Mouse (Mus musculus): ENCODE data around the gene Pmel. TPM values are rescaled to one million over a fixed set of nuclear protein-coding genes. Genes with fewer than 3 reads are reported as not detected.
A peak's percentile ranks its signal among the peaks of the same experiment; 100 is the strongest.

Gene Pmel
- total RNA-seq (2021) = under 1 TPM; 0.25 to 0.35 TPM

DNA sequence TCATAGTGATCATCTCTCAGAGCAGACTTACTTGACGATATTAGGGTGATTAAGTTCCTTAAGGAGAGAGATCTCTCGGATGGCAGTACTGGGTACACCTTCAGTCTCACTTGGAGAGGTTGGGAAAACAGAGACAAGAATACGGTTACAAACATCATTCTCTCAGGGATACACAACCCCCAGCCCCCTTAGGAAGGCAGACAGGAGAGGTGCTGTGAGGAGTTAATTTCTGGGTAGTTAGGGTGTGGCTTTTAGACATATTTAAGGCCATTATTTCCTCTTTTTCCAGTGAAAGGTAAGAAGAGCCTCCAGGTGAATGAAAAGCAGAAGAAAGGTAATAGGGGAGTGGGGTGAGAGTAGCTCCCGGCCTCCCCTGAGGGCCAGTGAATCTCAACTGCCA lies at the start of gene Pmel:
Pmel (plus strand) TSS at position 301 of the 400 bp plus-strand sequence.
- no peak for DNase-seq

- no peak for DNase-seq
These were observed 48.7 kb upstream of the Pmel start for GRCm38 (mm10) chr10:128655254-128655653.

GRCm38 (mm10) chr10:128656731-128657130 lies 47.3 kb upstream of the Pmel start:
- DNase-seq = no peak

DNA sequence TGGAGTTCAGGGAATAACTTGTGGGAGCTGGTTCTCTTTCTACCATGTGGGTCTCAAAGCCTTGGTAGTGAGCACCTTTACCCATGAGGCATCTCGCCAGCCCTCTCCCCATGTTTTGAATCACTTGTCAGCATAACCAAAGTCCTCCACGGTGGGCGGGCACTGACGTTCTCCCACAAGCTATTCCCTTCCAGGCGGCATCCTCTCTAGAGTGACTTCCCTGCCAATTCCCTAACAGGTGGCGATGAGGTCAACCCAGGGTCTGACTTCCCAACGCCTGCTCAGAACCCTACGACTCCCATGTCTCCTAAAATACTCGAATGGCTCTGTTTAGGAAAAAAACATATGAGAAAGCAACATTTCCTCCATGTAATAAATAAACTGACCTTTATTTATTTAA lies 46.2 kb upstream of the Pmel start:
- DNase-seq = no peak

- no peak for DNase-seq
These were observed 44.5 kb upstream of the Pmel start for GRCm38 (mm10) chr10:128659490-128659889.

DNA sequence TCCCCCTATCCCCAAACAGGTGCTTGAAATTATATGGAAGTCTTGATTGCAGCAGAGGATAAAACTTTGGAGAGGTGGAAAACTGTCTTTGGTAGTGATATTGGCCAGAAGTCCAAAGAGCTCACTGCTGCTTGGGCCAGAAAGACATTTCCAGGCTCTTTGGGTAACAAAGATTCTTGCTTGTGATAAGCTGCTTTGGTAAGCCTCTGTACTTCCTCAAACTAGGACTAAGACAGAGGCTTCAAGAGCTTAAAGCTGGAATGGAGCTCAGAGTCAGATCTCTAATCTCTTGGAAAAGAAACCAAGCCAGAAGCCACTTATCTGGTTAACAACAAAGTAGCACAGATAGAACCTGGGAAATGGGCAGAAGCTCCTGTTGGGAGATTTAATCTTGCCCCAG lies 41.5 kb upstream of the Pmel start:
- DNase-seq = no peak

DNA sequence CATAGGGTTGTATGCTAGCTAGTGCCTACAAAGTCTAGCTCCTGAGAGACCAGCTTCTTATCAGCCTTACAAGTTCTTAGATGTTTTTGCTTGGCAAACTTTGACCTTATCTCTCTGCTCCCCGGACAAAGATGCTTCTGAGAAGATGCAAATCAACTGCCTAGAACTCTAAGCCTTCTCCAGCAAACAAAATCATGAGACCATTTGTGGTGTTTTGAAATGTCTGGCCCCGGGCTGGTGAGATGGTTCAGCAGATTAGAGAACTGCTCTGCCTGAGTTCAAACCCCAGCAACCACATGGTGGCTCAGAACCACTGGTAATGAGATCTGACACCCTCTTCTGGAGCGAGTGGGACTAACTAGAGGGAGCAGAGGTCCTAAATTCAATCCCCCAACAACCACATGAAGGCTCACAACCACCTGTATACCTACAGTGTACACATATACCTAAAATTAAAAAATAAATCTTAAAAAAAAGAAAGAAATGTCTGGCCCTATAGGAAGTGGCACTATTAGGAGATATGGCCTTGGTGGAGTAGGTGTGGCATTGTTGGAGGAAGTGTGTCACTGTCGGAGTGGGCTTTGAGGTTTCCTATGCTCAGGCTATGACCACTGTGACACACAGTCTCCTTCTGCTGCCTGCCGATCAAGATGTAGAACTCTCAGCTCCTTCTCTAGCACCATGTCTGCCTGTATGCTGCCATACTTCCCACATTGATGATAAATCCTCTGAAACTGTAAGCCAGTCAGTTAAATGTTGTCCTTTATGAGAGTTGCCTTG lies 40.4 kb upstream of the Pmel start:
- no peak for DNase-seq

GRCm38 (mm10) chr10:128664808-128665207 lies 39.2 kb upstream of the Pmel start:
- no peak for DNase-seq

- DNase-seq = no peak
These were observed 38.7 kb upstream of the Pmel start for GRCm38 (mm10) chr10:128665307-128665706.

GRCm38 (mm10) chr10:128665806-128666205 lies 38.2 kb upstream of the Pmel start:
- DNase-seq = no peak

DNA sequence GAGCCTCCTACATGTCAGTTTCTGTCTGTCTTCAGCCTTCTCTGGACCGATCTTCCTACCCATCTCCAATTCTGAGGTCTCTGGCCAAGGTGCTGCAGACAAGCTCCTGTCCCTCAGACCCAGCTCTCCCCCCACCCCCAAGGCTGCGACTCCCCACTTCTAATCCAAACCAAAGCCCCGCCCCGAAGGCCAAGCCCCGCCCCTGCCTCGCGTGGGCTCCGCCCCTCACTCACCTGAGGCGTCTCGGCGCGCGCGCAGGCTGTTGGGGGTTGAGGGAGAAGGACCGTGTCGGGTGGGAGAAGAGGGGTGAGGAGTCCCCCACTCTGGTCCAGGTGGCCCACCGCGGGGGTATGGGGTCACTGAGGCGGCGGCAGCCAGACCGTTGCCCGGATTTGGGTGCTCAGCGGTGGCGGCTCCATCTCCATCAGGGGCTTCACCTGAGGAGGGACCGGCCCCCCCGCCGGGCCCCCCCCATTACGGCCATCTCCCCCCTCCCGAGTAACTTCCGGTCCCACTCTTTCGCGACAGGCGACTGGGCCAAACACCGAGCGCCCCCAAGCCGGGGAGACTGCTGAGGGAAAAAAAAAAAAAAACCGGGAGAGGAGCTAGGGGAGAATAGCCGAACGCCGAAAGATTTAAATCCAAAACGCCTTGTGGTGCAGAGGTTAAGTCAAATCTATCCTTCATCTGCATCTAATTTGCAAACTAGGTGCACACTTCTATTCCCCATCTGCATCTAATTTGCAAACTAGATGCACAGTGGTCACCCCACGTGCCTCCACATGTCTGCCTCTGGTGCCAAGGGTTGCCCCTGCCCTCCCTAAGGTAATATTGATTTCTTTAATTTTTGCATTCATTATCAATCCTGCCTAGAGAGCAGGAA lies 35.0 kb upstream of the Pmel start:
- DNase-seq = peak; percentile 64 to 65

DNA sequence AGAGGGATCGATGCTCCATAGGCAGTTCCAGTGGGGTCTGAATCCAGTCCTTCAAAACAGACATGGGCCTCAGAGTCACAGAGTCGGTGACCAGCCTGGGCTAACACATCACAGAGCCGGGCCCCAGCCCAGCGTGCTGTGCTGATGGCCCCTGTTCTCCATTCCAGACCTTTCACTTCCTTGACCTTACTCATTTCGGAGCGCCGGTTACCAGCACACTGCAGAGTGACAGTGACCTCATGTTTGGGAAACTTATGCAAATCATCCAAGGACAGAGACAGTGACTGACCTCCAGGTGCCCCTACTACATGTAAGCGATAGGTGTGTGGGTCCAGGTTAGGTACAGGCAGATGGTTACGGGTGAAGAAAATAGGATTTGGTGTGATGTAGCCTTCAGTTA lies 32.8 kb upstream of the Pmel start:
- DNase-seq = no peak

- peak; percentile 78 for DNase-seq
These were observed 30.1 kb upstream of the Pmel start, which contains the start of gene Suox for GRCm38 (mm10) chr10:128673763-128674468. Gene Suox, minus strand, starts transcription at chr10:128674073.

- no peak for DNase-seq
These were observed 29.5 kb upstream of the Pmel start for GRCm38 (mm10) chr10:128674469-128675008.

DNA sequence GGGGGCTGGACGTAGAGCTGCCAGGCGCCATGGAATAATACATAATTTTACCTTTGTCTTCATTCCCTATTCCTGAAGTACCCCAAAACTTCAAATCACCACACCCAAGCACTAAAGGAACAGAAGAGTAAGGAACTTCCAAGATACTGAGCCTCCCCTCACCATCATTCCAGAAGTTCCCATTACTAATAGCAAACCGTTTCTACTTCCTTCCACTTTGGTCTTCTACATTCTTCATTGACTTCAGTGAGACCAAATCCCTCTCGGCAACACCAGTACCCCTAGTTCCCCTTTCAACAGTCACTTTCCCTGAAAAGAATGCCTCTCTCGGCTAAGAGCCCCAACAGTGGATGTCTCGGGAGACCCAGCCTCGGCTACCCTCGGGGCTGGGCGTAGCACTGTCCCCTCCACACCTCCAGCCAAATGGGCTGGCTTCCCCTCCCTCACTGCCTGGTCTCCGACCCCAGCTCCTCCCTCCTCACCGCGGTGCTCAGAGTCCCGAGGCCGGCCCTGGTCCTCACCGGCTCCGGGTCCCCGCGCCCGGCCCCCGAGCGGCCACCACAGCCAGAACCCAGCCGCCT lies 8.5 kb upstream of the Pmel start:
- no peak for DNase-seq

- peak; percentile 98 to 99 for DNase-seq
These were observed 7.8 kb upstream of the Pmel start, which contains the start of gene Rab5b for GRCm38 (mm10) chr10:128695992-128696807. Gene Rab5b, minus strand, starts transcription at chr10:128696264.

- DNase-seq = no peak
These were observed 6.8 kb upstream of the Pmel start for GRCm38 (mm10) chr10:128697072-128697725.

DNA sequence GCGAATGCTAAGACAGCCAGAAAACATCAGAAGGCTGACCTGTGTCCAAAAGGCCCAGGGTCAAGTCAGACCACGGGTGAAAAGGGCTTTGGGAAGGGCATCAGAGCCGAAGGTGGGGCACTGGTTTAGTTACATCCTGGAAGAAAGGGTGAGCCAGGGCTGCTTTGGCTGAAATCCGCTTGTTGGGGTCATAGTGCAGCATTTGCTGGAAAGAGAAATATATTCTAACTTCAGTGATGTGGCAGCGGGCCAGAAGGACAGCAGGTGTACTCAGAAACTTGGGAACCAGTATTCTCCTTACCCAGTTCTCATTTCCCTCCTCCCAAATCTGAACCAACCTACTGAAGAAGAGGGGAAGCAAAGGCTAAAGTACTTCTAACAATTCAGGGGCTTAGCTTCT lies 5.0 kb upstream of the Pmel start:
- DNase-seq = no peak

DNA sequence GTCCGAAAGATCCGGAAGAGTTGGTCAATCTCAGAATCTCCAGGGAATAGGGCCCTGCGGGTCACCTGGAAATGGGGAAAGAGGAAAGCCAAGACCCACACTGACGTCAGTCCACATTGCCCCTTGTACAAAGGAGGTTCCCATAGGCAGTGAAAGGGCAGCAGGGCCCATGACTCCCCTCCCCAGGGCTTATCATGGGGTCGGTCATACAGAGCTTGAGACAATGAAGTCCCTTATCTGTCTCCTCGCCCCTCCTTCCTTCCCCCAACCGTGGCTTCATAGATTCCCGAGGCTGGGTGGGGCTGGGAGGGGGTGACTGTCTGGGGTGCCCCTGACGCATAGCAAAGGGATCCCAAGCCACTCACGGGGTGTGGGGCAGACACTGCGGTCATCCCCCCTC lies 4.4 kb upstream of the Pmel start:
- no peak for DNase-seq

GRCm38 (mm10) chr10:128700712-128701111 lies 3.3 kb upstream of the Pmel start:
- DNase-seq = no peak

Data from layer of hippocampus, postnatal 36 days (tissue).